ENCODE assay signal across 12 mouse cellular contexts in genomic region chr16:20490581-20490980, GRCm38 (mm10). TPM values are rescaled to one million over a fixed set of nuclear protein-coding genes. Genes with fewer than 3 reads are reported as not detected.
DNase-seq lines count a peak whose midpoint lies in the region; ATAC-seq and TF ChIP-seq lines count a peak whose summit lies in the region.
"Had no signal": no experiment of that assay in that cellular context is flagged by ENCODE, and none has a peak within 500 bp of the region (broad histone marks: within the 10 kb centered on the region; RNA-seq: fewer than 3 reads in every experiment).

No protein-coding gene starts in this region.

- no peaks in the 10 kb centered on the region for H3K4me1 ChIP-seq in kidney, embryonic 16.5 days (ENCODE audit: insufficient read depth, low read length)
- peaks cover 6% of the 10 kb centered on the region; the same call in 1 of the 2 replicates for H3K4me1 ChIP-seq in kidney, adult 2 months (ENCODE audit: control insufficient read depth, insufficient read depth, low read length)
- H3K4me1 ChIP-seq in liver, embryonic 12.5 days: no peaks in the 10 kb centered on the region

- no peak; the same call in 1 of the 2 replicates for TF ChIP-seq CTCF in kidney, adult 2 months (conservative IDR thresholded peaks at IDR 0.05; ENCODE audit: insufficient read depth, insufficient read length, low read depth, low read length)

- H3K4me3 ChIP-seq in kidney, embryonic 16.5 days (ENCODE audit: low read length): no peak overlapping the region
- H3K4me3 ChIP-seq in kidney, adult 2 months (ENCODE audit: insufficient read depth, low read depth, low read length): no peak overlapping the region
- no peak overlapping the region for H3K4me3 ChIP-seq in liver, embryonic 12.5 days

- H3K9ac ChIP-seq in kidney, embryonic 16.5 days (replicated peaks; ENCODE audit: low read length): no peak overlapping the region
- H3K9ac ChIP-seq in liver, embryonic 12.5 days: no peak overlapping the region

- WGBS in kidney, embryonic 16.5 days: 35% methylated on average over 2 of the region's 2 CpGs
- 46% methylated on average over 2 of the region's 2 CpGs for WGBS in kidney, adult 2 months
- 39% methylated on average over 2 of the region's 2 CpGs for WGBS in liver, embryonic 12.5 days (ENCODE audit: insufficient replicate concordance)

- no peaks in the 10 kb centered on the region for H3K36me3 ChIP-seq in kidney, embryonic 16.5 days (ENCODE audit: insufficient read depth, low read length)
- no peaks in the 10 kb centered on the region for H3K36me3 ChIP-seq in kidney, adult 2 months (ENCODE audit: control insufficient read depth, insufficient read depth, low read length)
- no peaks in the 10 kb centered on the region for H3K36me3 ChIP-seq in liver, embryonic 12.5 days

- ATAC-seq in kidney, embryonic 16.5 days (ENCODE audit: low FRiP score, low TSS enrichment): peak; percentile 64; the same call in 1 of the 2 replicates
- peak; percentile 54 for ATAC-seq in liver, embryonic 12.5 days

- no peak for DNase-seq in kidney, adult 2 months
- DNase-seq in ES-CJ7 (ENCODE audit: low read depth, low spot score): peak; percentile 70
- peak; percentile 18 for DNase-seq in c-Kit-positive CD71-negative TER-119-negative erythroid progenitor cells, embryonic 14.5 days (ENCODE audit: low read depth)
- DNase-seq in embryo, embryonic 10 days (ENCODE audit: low spot score): no peak
- DNase-seq in frontal cortex, adult 2 months (ENCODE audit: extremely low spot score in 1 of 2, low spot score in 1 of 2): no peak
- DNase-seq in right cerebral cortex, postnatal 36 days (ENCODE audit: low spot score in 2 of 2): no peak
- DNase-seq: cerebellum, postnatal 36 days; lung, postnatal 14 days; right cerebral cortex, postnatal 25 days; thymus, postnatal 4 days had no signal

- H3K4me2 ChIP-seq in kidney, embryonic 16.5 days (replicated peaks; ENCODE audit: low read depth, low read length): no peak overlapping the region
- no peak overlapping the region for H3K4me2 ChIP-seq in liver, embryonic 12.5 days

- no peak overlapping the region for H3K27ac ChIP-seq in kidney, embryonic 16.5 days (ENCODE audit: low read length)
- no peak overlapping the region for H3K27ac ChIP-seq in kidney, adult 2 months (ENCODE audit: insufficient read depth, low read depth, low read length)
- H3K27ac ChIP-seq in liver, embryonic 12.5 days: no peak overlapping the region

- no peak for TF ChIP-seq POLR2A in kidney, adult 2 months (IDR thresholded peaks at IDR 0.05; ENCODE audit: low read depth, low read length)

- no peaks in the 10 kb centered on the region for H3K27me3 ChIP-seq in kidney, embryonic 16.5 days (ENCODE audit: insufficient read depth, low read length)
- H3K27me3 ChIP-seq in kidney, adult 2 months (replicated peaks; ENCODE audit: control insufficient read depth, insufficient read depth, low read length): no peaks in the 10 kb centered on the region
- H3K27me3 ChIP-seq in liver, embryonic 12.5 days (replicated peaks): no peaks in the 10 kb centered on the region

- H3K9me3 ChIP-seq in kidney, embryonic 16.5 days (ENCODE audit: low read length): no peaks in the 10 kb centered on the region
- no peaks in the 10 kb centered on the region for H3K9me3 ChIP-seq in liver, embryonic 12.5 days (replicated peaks)

RNA-seq across cellular contexts. Expression of gene Eif2b5, which starts 8.0 kb away (rescaled TPM):
- 119 and 121 TPM in 2 replicates for polyA plus RNA-seq in kidney, embryonic 16.5 days (2015; fragmentation: Nextera tagmentation; extraction: Ambion mirVana)
- 30.4 and 33.9 TPM in 2 replicates for polyA plus RNA-seq in kidney, adult 2 months (2012; rRNA removed)
- 90.0 and 99.7 TPM in 2 replicates for polyA plus RNA-seq in liver, embryonic 12.5 days (2016; fragmentation: Nextera tagmentation; extraction: Ambion mirVana)
- 40.7 and 46.6 TPM in 2 replicates for polyA plus RNA-seq in frontal cortex, adult 2 months (2012; rRNA removed)

RNA-seq across cellular contexts. Expression of gene Dvl3, which starts 26.2 kb away (rescaled TPM):
- polyA plus RNA-seq in kidney, embryonic 16.5 days (2015; fragmentation: Nextera tagmentation; extraction: Ambion mirVana): 20.6 and 31.7 TPM in 2 replicates
- 33.5 and 37.4 TPM in 2 replicates for polyA plus RNA-seq in kidney, adult 2 months (2012; rRNA removed)
- 8.0 and 8.8 TPM in 2 replicates for polyA plus RNA-seq in liver, embryonic 12.5 days (2016; fragmentation: Nextera tagmentation; extraction: Ambion mirVana)
- 50.7 and 54.1 TPM in 2 replicates for polyA plus RNA-seq in frontal cortex, adult 2 months (2012; rRNA removed)

RNA-seq across cellular contexts. Expression of gene Ap2m1, which starts 44.7 kb away (rescaled TPM):
- 691 and 699 TPM in 2 replicates for polyA plus RNA-seq in kidney, embryonic 16.5 days (2015; fragmentation: Nextera tagmentation; extraction: Ambion mirVana)
- polyA plus RNA-seq in kidney, adult 2 months (2012; rRNA removed): 639 and 682 TPM in 2 replicates
- 463 and 468 TPM in 2 replicates for polyA plus RNA-seq in liver, embryonic 12.5 days (2016; fragmentation: Nextera tagmentation; extraction: Ambion mirVana)
- polyA plus RNA-seq in frontal cortex, adult 2 months (2012; rRNA removed): 1,374 and 1,412 TPM in 2 replicates

RNA-seq across cellular contexts. Expression of gene Abcf3, which starts 57.8 kb away (rescaled TPM):
- 64.8 and 75.2 TPM in 2 replicates for polyA plus RNA-seq in kidney, embryonic 16.5 days (2015; fragmentation: Nextera tagmentation; extraction: Ambion mirVana)
- 39.0 and 45.1 TPM in 2 replicates for polyA plus RNA-seq in kidney, adult 2 months (2012; rRNA removed)
- polyA plus RNA-seq in liver, embryonic 12.5 days (2016; fragmentation: Nextera tagmentation; extraction: Ambion mirVana): 38.8 and 40.5 TPM in 2 replicates
- polyA plus RNA-seq in frontal cortex, adult 2 months (2012; rRNA removed): 72.5 and 86.0 TPM in 2 replicates

Comparison
In these comparisons a context has a peak if more than half of its experiments do, and no peak if none do; other contexts are left out.
1. DNase-seq: peak in ES-CJ7 (single experiment) and c-Kit-positive CD71-negative TER-119-negative erythroid progenitor cells, embryonic 14.5 days (single experiment); none in kidney, adult 2 months (single experiment), embryo, embryonic 10 days (single experiment), frontal cortex, adult 2 months (0 of 2) and right cerebral cortex, postnatal 36 days (0 of 2).